Mouse (Mus musculus) lung, postnatal 0 days (tissue): ENCODE data around the gene Gpn1. TPM values are rescaled to one million over a fixed set of nuclear protein-coding genes. Genes with fewer than 3 reads are reported as not detected.
A peak's percentile ranks its signal among the peaks of the same experiment; 100 is the strongest.

ENCODE experiments used
- ATAC-seq: fragments of 200-750 bp; cut with Nextera tagmentation; 2 replicates; pipeline ENCODE4 v1.8.0; 2017; ENCODE audit warnings: moderate library complexity
- DNase-seq: peaks from one replicate; pipeline ENCODE4 v3.0.0-alpha.2; 2016; ENCODE audit warnings: low spot score
- H3K27ac ChIP-seq: fragments of 300-500 bp; sonication (generic); 2 replicates; pipeline ENCODE4 v1.5.1; 2014; ENCODE audit warnings: antibody characterized with exemption, mild to moderate bottlenecking, low read length, mixed read lengths
- H3K27me3 ChIP-seq: fragments of 300-500 bp; sonication (generic); replicated peaks from 2 replicates; pipeline ENCODE4 v1.6.1; 2014; ENCODE audit warnings: low read length, mixed read lengths; ENCODE audit not compliant: insufficient read depth
- H3K36me3 ChIP-seq: fragments of 300-500 bp; sonication (generic); 2 replicates; pipeline ENCODE4 v1.6.1; 2014; ENCODE audit warnings: low read length, mixed read lengths; ENCODE audit not compliant: insufficient read depth
- H3K4me1 ChIP-seq: fragments of 300-500 bp; sonication (generic); 2 replicates; pipeline ENCODE4 v1.6.1; 2014; ENCODE audit warnings: antibody characterized with exemption, low read depth, low read length, mixed read lengths; ENCODE audit not compliant: insufficient read depth
- H3K4me2 ChIP-seq: fragments of 300-500 bp; sonication (generic); replicated peaks from 2 replicates; pipeline ENCODE4 v1.6.1; 2014; ENCODE audit warnings: low read depth, mild to moderate bottlenecking, low read length, moderate library complexity, mixed read lengths
- H3K4me3 ChIP-seq: fragments of 300-500 bp; sonication (generic); 2 replicates; pipeline ENCODE4 v1.5.1; 2014; ENCODE audit warnings: low read depth, low read length
- H3K9ac ChIP-seq: fragments of 300-500 bp; sonication (generic); replicated peaks from 2 replicates; pipeline ENCODE4 v1.6.1; 2014; ENCODE audit warnings: low read depth, mild to moderate bottlenecking
- H3K9me3 ChIP-seq: fragments of 300-500 bp; sonication (generic); 2 replicates; pipeline ENCODE4 v1.6.1; 2016; ENCODE audit warnings: low read length, mixed read lengths
- CTCF ChIP-seq: IDR thresholded peaks from 2 replicates; pipeline ENCODE4 v1.5.1; 2016; ENCODE audit warnings: antibody characterized with exemption, mild to moderate bottlenecking
- EP300 ChIP-seq: IDR thresholded peaks from 2 replicates; pipeline ENCODE4 v1.6.1; 2016; ENCODE audit warnings: antibody characterized with exemption, mild to moderate bottlenecking, control low read depth
- WGBS: fragments of 180-500 bp; shearing (Covaris S2); extraction: QIAGEN DNeasy Blood & Tissue Kit; methylation state at CpG from one replicate; pipeline ENCODE4 v1.1.7; 2014; 5-methylcytosine and 5-hydroxymethylcytosine counted together
- polyA plus RNA-seq: library from polyadenylated mRNA; unstranded; fragments of >200 nt; fragmentation: Nextera tagmentation; extraction: Ambion mirVana; gene quantifications from 2 replicates; pipeline ENCODE4 v1.2.1, GENCODE M21; 2015

Gene Gpn1
- polyA plus RNA-seq, 1 experiment from 2014 or later = 22.3 TPM

GRCm38 (mm10) chr5:31469711-31470110 lies 24.8 kb upstream of the Gpn1 start:
- 89% methylated on average over 6 of the region's 6 CpGs for WGBS
- Histone ChIP-seq H3K27me3 (no peaks in the 10 kb centered on the region), H3K36me3 (peaks cover 30% of the 10 kb centered on the region; the same call in 1 of the 2 replicates), H3K4me3 (no peak overlapping the region), H3K9me3 (no peaks in the 10 kb centered on the region), H3K4me2 (no peak overlapping the region), H3K27ac (no peak overlapping the region), H3K9ac (no peak overlapping the region), H3K4me1 (no peaks in the 10 kb centered on the region)
- TF ChIP-seq CTCF (no peak), EP300 (no peak)
- ATAC-seq (no peak), DNase-seq (no peak)

DNA sequence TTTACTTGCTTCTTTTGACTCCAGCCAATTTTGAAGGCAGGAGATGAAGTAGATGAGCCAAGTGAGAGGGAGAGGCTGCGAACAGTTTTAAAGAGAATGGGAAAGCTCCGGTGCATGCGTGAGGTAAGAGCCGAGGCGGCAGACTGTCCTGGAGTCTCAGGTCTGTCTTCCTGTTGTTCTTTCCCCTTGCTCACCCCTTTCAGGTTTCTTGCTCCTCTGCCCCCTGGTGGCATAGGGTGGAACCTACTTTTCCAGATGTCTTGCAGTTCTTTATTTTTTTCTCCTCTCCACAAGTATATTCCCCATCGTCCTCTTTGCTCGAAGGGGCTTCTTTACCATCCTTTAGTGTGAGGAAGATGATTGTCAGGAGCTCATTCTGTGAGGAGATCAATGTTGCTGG lies 24.2 kb upstream of the Gpn1 start:
- 60% methylated on average over 7 of the region's 7 CpGs for WGBS
- no peak for TF ChIP-seq EP300
- TF ChIP-seq CTCF = peak; percentile 76
- H3K4me2 ChIP-seq = no peak overlapping the region
- ATAC-seq (no peak), DNase-seq (peak; percentile 66)
- no peak overlapping the region for H3K27ac ChIP-seq
- H3K36me3 ChIP-seq = peaks cover 30% of the 10 kb centered on the region; the same call in 1 of the 2 replicates
- no peak overlapping the region for H3K4me3 ChIP-seq
- H3K27me3 ChIP-seq = no peaks in the 10 kb centered on the region
- H3K9me3 ChIP-seq = no peaks in the 10 kb centered on the region
- H3K4me1 ChIP-seq = no peaks in the 10 kb centered on the region
- H3K9ac ChIP-seq = no peak overlapping the region

DNA sequence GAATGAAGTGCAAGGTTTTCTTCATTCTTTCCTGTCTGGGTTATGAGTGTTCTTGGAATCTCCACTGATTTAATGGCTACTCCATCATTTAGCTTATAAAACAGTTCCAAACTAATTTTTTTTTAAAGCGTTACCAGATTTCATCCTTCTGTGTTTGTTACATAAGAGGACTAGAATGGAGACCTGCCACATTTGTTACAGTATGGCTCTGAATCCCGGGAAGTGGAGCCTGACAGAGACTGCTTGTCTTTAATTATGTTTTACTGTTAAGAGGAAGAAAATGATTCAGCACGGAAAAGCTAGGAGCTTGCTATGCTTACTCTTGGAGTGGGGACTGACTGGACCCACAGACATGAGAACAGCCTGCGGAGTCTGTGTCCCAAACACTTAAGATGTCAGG lies 14.0 kb upstream of the Gpn1 start:
- no peak overlapping the region for H3K4me2 ChIP-seq
- no peaks in the 10 kb centered on the region for H3K27me3 ChIP-seq
- no peak overlapping the region for H3K9ac ChIP-seq
- H3K4me1 ChIP-seq = no peaks in the 10 kb centered on the region
- TF ChIP-seq CTCF (no peak), EP300 (no peak)
- no peak overlapping the region for H3K4me3 ChIP-seq
- WGBS = 74% methylated on average over 4 of the region's 4 CpGs
- no peak overlapping the region for H3K27ac ChIP-seq
- no peak for DNase-seq
- peaks cover 46% of the 10 kb centered on the region; the same call in 1 of the 2 replicates for H3K36me3 ChIP-seq
- ATAC-seq = no peak
- no peaks in the 10 kb centered on the region for H3K9me3 ChIP-seq

DNA sequence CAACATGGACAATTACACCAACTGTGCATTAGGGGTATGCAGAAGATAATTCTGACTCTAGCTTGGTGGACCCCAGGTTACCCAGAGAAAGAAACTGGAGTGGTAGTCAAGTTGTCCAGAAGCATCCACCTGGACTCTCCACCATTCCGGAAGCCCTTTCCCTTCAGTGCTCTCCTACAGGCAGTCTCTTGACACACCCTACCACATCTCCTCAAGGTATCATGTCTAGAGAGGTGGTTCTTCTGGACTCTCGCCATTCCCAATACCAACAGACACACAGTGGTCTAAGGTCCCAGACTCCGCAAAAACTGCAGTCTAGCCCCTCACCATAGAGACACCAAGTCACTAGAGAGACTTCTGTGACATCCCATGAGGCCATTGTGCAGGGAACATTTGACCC lies 9.1 kb upstream of the Gpn1 start, which contains the start of gene 4930548H24Rik:
Gene 4930548H24Rik, plus strand, starts transcription at position 301 of the 400 bp plus-strand sequence.
- H3K27ac ChIP-seq = no peak within 1 kb of the TSS
- no peak within 1 kb of the TSS for H3K4me3 ChIP-seq
- H3K9ac ChIP-seq = no peak within 1 kb of the TSS
- TF ChIP-seq CTCF = no peak
- TF ChIP-seq EP300 = no peak
- DNase-seq = no peak
- H3K36me3 ChIP-seq = peaks cover 12% of the 10 kb centered on the region; the same call in 1 of the 2 replicates
- H3K9me3 ChIP-seq = no peaks in the 10 kb centered on the region
- 91% methylated on average over 3 of the region's 3 CpGs for WGBS
- H3K27me3 ChIP-seq = no peaks in the 10 kb centered on the region
- no peak within 1 kb of the TSS for H3K4me2 ChIP-seq
- ATAC-seq = no peak
- no peaks in the 10 kb centered on the region for H3K4me1 ChIP-seq

GRCm38 (mm10) chr5:31487889-31488288 lies 6.7 kb upstream of the Gpn1 start:
- no peak for TF ChIP-seq EP300
- no peak for TF ChIP-seq CTCF
- Histone ChIP-seq H3K36me3 (no peaks in the 10 kb centered on the region), H3K27ac (no peak overlapping the region), H3K27me3 (no peaks in the 10 kb centered on the region), H3K9ac (no peak overlapping the region), H3K4me1 (no peaks in the 10 kb centered on the region), H3K9me3 (no peaks in the 10 kb centered on the region), H3K4me3 (no peak overlapping the region), H3K4me2 (no peak overlapping the region)
- ATAC-seq (no peak), DNase-seq (no peak)
- 97% methylated on average over 3 of the region's 3 CpGs for WGBS

- Histone ChIP-seq H3K4me3 (no peak overlapping the region), H3K27me3 (no peaks in the 10 kb centered on the region), H3K4me1 (no peaks in the 10 kb centered on the region), H3K9me3 (no peaks in the 10 kb centered on the region), H3K36me3 (no peaks in the 10 kb centered on the region), H3K27ac (no peak overlapping the region), H3K9ac (no peak overlapping the region), H3K4me2 (no peak overlapping the region)
- 58% methylated on average over 7 of the region's 7 CpGs for whole genome bisulfite sequencing
- TF ChIP-seq EP300 = no peak
- no peak for TF ChIP-seq CTCF
- no peak for DNase-seq
- ATAC-seq = no peak
Observed at GRCm38 (mm10) chr5:31489116-31489769, 5.3 kb upstream of the Gpn1 start.

GRCm38 (mm10) chr5:31492031-31492430 lies 2.5 kb upstream of the Gpn1 start:
- Histone ChIP-seq H3K4me2 (no peak overlapping the region), H3K4me3 (no peak overlapping the region), H3K27me3 (no peaks in the 10 kb centered on the region), H3K9me3 (no peaks in the 10 kb centered on the region), H3K36me3 (no peaks in the 10 kb centered on the region), H3K4me1 (peaks cover 6% of the 10 kb centered on the region; the same call in 1 of the 2 replicates), H3K27ac (no peak overlapping the region), H3K9ac (no peak overlapping the region)
- ATAC-seq = no peak
- no peak for DNase-seq
- 61% methylated on average over 1 of the region's 1 CpGs for WGBS
- no peak for TF ChIP-seq EP300
